Mouse (Mus musculus) cortical plate, adult 2 months (tissue): Measurements from ENCODE around the gene Sp1.

ENCODE experiments used
- CTCF ChIP-seq: fragments of 200-500 bp; IDR thresholded peaks from 2 replicates; pipeline ENCODE4 v1.5.1; 2011; ENCODE audit warnings: mild to moderate bottlenecking, control low read depth, low read length; ENCODE audit not compliant: insufficient read depth; ENCODE audit errors: extremely low read depth
- POLR2A ChIP-seq: fragments of 200-500 bp; IDR thresholded peaks from 2 replicates; pipeline ENCODE4 v1.6.1; 2011; ENCODE audit warnings: mild to moderate bottlenecking, low read length, control low read depth; ENCODE audit not compliant: insufficient read depth; ENCODE audit errors: extremely low read depth

DNA sequence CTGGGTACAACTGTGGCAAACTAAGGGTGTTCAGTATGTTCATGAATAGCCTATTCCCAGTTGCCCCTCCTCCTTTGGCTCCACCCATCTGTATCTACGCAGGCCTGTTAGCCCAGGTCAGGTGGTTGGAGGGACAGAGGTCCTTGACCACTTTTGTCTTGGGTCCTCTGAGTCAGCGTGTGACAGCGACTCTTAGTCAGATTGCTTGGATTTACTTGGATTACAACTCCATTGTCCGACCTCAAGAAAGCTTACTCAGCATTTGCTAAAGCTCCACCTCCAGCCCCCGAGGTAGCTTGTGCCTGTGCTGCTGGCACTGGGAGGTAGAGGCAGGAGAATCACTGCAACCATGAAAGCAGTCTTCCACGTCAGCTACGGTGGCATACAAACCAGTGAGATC lies 45.0 kb downstream of the Sp1 start:
- no peak for TF ChIP-seq POLR2A
- no peak for TF ChIP-seq CTCF
